Comparison of ENCODE assay signal across 8 mouse cellular contexts in the genomic region with DNA sequence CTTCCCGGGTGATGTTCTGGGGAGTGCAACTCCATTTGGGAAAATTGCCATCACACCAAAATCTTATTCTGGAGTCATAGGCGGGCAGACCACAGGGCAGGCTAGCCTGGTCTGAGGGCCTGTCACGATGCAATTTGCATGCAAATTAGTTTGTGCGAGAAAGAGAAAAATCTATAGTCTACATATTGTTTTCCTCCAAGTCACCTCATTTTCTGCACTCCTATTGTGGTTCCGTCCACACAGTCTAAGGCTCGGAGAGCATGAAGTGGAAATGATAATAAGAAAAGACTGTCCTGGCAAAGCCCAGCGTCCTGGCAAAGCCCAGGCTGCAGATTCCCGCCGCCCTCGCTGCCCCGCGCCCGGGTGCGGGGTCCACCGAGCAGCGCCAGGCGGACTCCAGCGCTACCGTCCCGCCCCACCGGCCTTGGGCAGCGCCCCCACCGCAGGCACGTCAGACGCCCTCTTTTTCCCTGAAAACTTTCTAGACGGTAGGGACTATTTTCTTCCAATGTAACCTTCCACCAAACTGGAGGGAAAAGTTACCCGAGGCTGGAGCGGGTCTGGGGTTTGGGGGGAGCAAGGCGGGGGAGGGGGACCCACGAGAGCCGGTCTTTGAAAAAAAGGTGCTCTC. TPM values are rescaled to one million over a fixed set of nuclear protein-coding genes. Genes with fewer than 3 reads are reported as not detected.
DNase-seq lines count a peak whose midpoint lies in the region; ATAC-seq and TF ChIP-seq lines count a peak whose summit lies in the region.

No protein-coding gene starts in this region.

- DNase-seq in NIH3T3 (ENCODE audit: low read depth), result peak; percentile 69
- DNase-seq in brain, embryonic 14.5 days (ENCODE audit: low read depth), result peak; percentile 90
- peak; percentile 62 for DNase-seq in heart, postnatal 4 days
- DNase-seq in left cerebral cortex, postnatal 36 days (ENCODE audit: low spot score in 2 of 2), result peak; percentile 18 to 24
- peak; percentile 29 for DNase-seq in right cerebral cortex, postnatal 25 days
- DNase-seq in adipocyte (ENCODE audit: low spot score), result no peak

- peak; percentile 82 for ATAC-seq in forebrain, embryonic 13.5 days

- no peaks in the 10 kb centered on the region for H3K9me3 ChIP-seq in forebrain, embryonic 13.5 days (replicated peaks)
- H3K9me3 ChIP-seq in megakaryocyte, embryonic 14.5 days, result no peaks in the 10 kb centered on the region; the same call in 1 of the 2 replicates

- no peak for TF ChIP-seq CTCF in brain, embryonic 14.5 days (IDR thresholded peaks at IDR 0.05; ENCODE audit: borderline replicate concordance, extremely low read depth, insufficient read depth, insufficient read length)

- peak overlapping the region; percentile 81 for H3K9ac ChIP-seq in forebrain, embryonic 13.5 days

- peak overlapping the region; percentile 89 for H3K27ac ChIP-seq in forebrain, embryonic 13.5 days

- 2% methylated on average over 31 of the region's 31 CpGs for WGBS in forebrain, embryonic 13.5 days

- H3K4me1 ChIP-seq in forebrain, embryonic 13.5 days, result no peaks in the 10 kb centered on the region
- peaks cover 6% of the 10 kb centered on the region; the same call in 1 of the 2 replicates for H3K4me1 ChIP-seq in megakaryocyte, embryonic 14.5 days

- no peaks in the 10 kb centered on the region for H3K27me3 ChIP-seq in forebrain, embryonic 13.5 days
- peaks cover 9% of the 10 kb centered on the region for H3K27me3 ChIP-seq in megakaryocyte, embryonic 14.5 days (replicated peaks)

- H3K4me2 ChIP-seq in forebrain, embryonic 13.5 days, result peak overlapping the region; percentile 68

- H3K36me3 ChIP-seq in forebrain, embryonic 13.5 days (ENCODE audit: poor library complexity, severe bottlenecking), result no peaks in the 10 kb centered on the region
- H3K36me3 ChIP-seq in megakaryocyte, embryonic 14.5 days (replicated peaks; ENCODE audit: low read length), result no peaks in the 10 kb centered on the region

- TF ChIP-seq POLR2A in brain, embryonic 14.5 days (IDR thresholded peaks at IDR 0.05; ENCODE audit: borderline replicate concordance, extremely low read depth, insufficient read depth, insufficient read length, poor library complexity, severe bottlenecking), result peak; percentile 54

- intact Hi-C loops in left cerebral cortex, postnatal 36 days (cut with DNase I), result loop anchor here (1.0 to 2.0 kb wide), 2 partner anchors 16 to 30 kb away; partner anchors contain the start of gene Pogz

- peak overlapping the region; percentile 65 for H3K4me3 ChIP-seq in forebrain, embryonic 13.5 days
- H3K4me3 ChIP-seq in megakaryocyte, embryonic 14.5 days (replicated peaks), result peak overlapping the region; percentile 91

RNA-seq across cellular contexts. Expression of gene Pogz, which starts 16.2 kb away (rescaled TPM):
- polyA plus RNA-seq in brain, embryonic 14.5 days (2012; rRNA removed), result 66.8 and 78.4 TPM in 2 replicates
- 25.1 and 25.6 TPM in 2 replicates for polyA plus RNA-seq in forebrain, embryonic 13.5 days (2015; fragmentation: Nextera tagmentation; extraction: Ambion mirVana)
- total RNA-seq in heart, postnatal 4 days (2021), result 10 to 100 TPM; 35.1 to 38.6 TPM
- total RNA-seq in left cerebral cortex, postnatal 36 days (2021), result 10 to 100 TPM; 48.9 to 69.1 TPM
- 18.3 and 29.1 TPM in 2 replicates for polyA plus RNA-seq in megakaryocyte, embryonic 14.5 days (2012; ENCODE audit: insufficient read depth, low replicate concordance)

RNA-seq across cellular contexts. Expression of gene Cgn, which starts 34.8 kb away (rescaled TPM):
- 4.2 and 7.0 TPM in 2 replicates for polyA plus RNA-seq in brain, embryonic 14.5 days (2012; rRNA removed)
- polyA plus RNA-seq in forebrain, embryonic 13.5 days (2015; fragmentation: Nextera tagmentation; extraction: Ambion mirVana), result 3.8 TPM in 2 replicates
- total RNA-seq in heart, postnatal 4 days (2021), result under 1 TPM; 0.52 to 0.79 TPM
- 1 to 10 TPM; 2.9 to 4.0 TPM for total RNA-seq in left cerebral cortex, postnatal 36 days (2021)
- polyA plus RNA-seq in megakaryocyte, embryonic 14.5 days (2012; ENCODE audit: insufficient read depth, low replicate concordance), result 0.20 TPM in 1 of 2 replicates, not detected in the other
